Mouse (Mus musculus) midbrain, embryonic 10.5 days (tissue): ENCODE data around the gene Mcts2. TPM values are rescaled to one million over a fixed set of nuclear protein-coding genes. Genes with fewer than 3 reads are reported as not detected.

ENCODE experiments used
- DNase-seq: peaks from one replicate; pipeline ENCODE4 v3.0.0-alpha.2; 2017; ENCODE audit warnings: low spot score
- H3K27ac ChIP-seq: fragments of 300-500 bp; sonication (generic); replicated peaks from 2 replicates; pipeline ENCODE4 v1.5.1; 2016; ENCODE audit warnings: mild to moderate bottlenecking
- H3K27me3 ChIP-seq: fragments of 300-500 bp; sonication (generic); 2 replicates; pipeline ENCODE4 v1.6.1; 2016; ENCODE audit warnings: low read depth, mild to moderate bottlenecking; ENCODE audit not compliant: poor library complexity, severe bottlenecking
- H3K36me3 ChIP-seq: fragments of 300-500 bp; sonication (generic); 2 replicates; pipeline ENCODE4 v1.6.1; 2016; ENCODE audit warnings: mild to moderate bottlenecking, moderate library complexity
- H3K4me1 ChIP-seq: fragments of 300-500 bp; sonication (generic); 2 replicates; pipeline ENCODE4 v1.6.1; 2016
- H3K4me3 ChIP-seq: fragments of 300-500 bp; sonication (generic); 2 replicates; pipeline ENCODE4 v1.5.1; 2016; ENCODE audit warnings: mild to moderate bottlenecking, moderate library complexity
- H3K9me3 ChIP-seq: fragments of 300-500 bp; sonication (generic); replicated peaks from 2 replicates; pipeline ENCODE4 v1.6.1; 2016; ENCODE audit warnings: mild to moderate bottlenecking
- WGBS: fragments of 180-500 bp; shearing (Covaris S2); methylation state at CpG from one replicate; pipeline ENCODE4 v1.1.7; 2016; 5-methylcytosine and 5-hydroxymethylcytosine counted together
- polyA plus RNA-seq: library from polyadenylated mRNA; unstranded; fragments of >200 nt; fragmentation: Nextera tagmentation; extraction: Ambion mirVana; gene quantifications from 2 replicates; pipeline ENCODE4 v1.2.1, GENCODE M21; 2016

Gene Mcts2
- polyA plus RNA-seq, 1 experiment from 2014 or later: 42.9 TPM

- Histone ChIP-seq H3K36me3 (no peaks in the 10 kb centered on the region), H3K4me1 (peaks cover 72% of the 10 kb centered on the region), H3K9me3 (no peaks in the 10 kb centered on the region), H3K27ac (peak overlapping the region; percentile 75), H3K27me3 (peaks cover 12% of the 10 kb centered on the region), H3K4me3 (no peak overlapping the region)
- DNase-seq: peak; percentile 57
- 67% methylated on average over 7 of the region's 7 CpGs for WGBS
Measured at GRCm38 (mm10) chr2:152729636-152730020, 42.8 kb downstream of the Mcts2 start.

GRCm38 (mm10) chr2:152733201-152733600 is 46.4 kb downstream of the Mcts2 start:
- DNase-seq: no peak
- H3K4me3 ChIP-seq: no peak overlapping the region
- 88% methylated on average over 2 of the region's 2 CpGs for WGBS
- peaks cover 12% of the 10 kb centered on the region; the same call in 1 of the 2 replicates for H3K27me3 ChIP-seq
- H3K27ac ChIP-seq: 0 out of 2 replicates have a peak overlapping the region, but pooled peaks have one; percentile 23
- 0 out of 2 replicates have a peak, but pooled peaks cover 4% of the 10 kb centered on the region for H3K36me3 ChIP-seq
- H3K4me1 ChIP-seq: peaks cover 85% of the 10 kb centered on the region
- no peaks in the 10 kb centered on the region for H3K9me3 ChIP-seq

DNA sequence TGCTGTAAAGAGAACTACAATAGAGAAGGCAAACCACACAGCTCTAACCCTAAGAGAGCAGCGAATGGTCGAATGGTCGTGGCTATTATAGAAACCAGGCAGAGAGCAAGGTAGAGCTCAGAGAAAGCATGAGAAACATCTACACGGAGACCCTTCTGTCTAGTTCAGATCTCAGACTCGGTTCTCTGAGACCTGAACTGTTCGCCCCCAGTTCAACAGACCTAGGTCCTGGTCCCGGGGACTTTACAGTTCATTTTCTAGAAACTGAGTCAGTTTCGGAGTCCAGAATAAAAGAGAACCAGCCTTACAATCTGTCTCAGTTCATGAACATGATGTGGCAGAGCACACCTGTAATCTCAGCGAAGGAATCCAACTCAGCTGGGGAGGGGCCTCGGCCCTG is 47.7 kb downstream of the Mcts2 start:
- H3K4me3 ChIP-seq: peak overlapping the region; percentile 64
- DNase-seq: no peak
- H3K27ac ChIP-seq: peak overlapping the region; percentile 90
- peaks cover 90% of the 10 kb centered on the region for H3K4me1 ChIP-seq
- WGBS: 16% methylated on average over 10 of the region's 10 CpGs
- H3K9me3 ChIP-seq: no peaks in the 10 kb centered on the region
- H3K36me3 ChIP-seq: 0 out of 2 replicates have a peak, but pooled peaks cover 4% of the 10 kb centered on the region
- H3K27me3 ChIP-seq: peaks cover 12% of the 10 kb centered on the region; the same call in 1 of the 2 replicates

- H3K4me1 ChIP-seq: peaks cover 90% of the 10 kb centered on the region
- WGBS: under 1% methylated on average over 28 of the region's 28 CpGs
- peak; percentile 97 for DNase-seq
- peak overlapping the region; percentile 90 for H3K27ac ChIP-seq
- H3K27me3 ChIP-seq: peaks cover 12% of the 10 kb centered on the region; the same call in 1 of the 2 replicates
- peak overlapping the region; percentile 64 for H3K4me3 ChIP-seq
- 0 out of 2 replicates have a peak, but pooled peaks cover 4% of the 10 kb centered on the region for H3K36me3 ChIP-seq
- H3K9me3 ChIP-seq: no peaks in the 10 kb centered on the region
Measured at GRCm38 (mm10) chr2:152734984-152735383, 48.1 kb downstream of the Mcts2 start.

DNA sequence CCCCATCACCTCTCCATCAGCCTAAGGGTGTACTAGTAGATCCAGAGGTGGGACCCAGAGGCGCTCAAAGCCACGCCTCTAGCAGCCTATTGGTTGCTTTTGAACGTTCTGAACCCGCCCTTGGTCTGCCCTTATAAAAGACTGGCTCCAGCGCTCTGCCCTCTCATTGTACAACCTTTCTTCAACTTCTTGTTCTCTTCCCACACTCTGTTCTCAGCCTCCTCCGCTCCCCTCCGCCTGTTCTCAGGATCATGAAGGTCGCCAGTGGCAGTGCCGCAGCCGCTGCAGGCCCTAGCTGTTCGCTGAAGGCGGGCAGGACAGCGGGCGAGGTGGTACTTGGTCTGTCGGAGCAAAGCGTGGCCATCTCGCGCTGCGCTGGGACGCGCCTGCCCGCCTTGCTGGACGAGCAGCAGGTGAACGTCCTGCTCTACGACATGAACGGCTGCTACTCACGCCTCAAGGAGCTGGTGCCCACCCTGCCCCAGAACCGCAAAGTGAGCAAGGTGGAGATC is 49.3 kb downstream of the Mcts2 start, which contains the start of gene Id1:
Gene Id1, plus strand, starts transcription at position 162 of the 512 bp plus-strand sequence.
- DNase-seq: peak; percentile 92
- no peaks in the 10 kb centered on the region for H3K9me3 ChIP-seq
- H3K36me3 ChIP-seq: 0 out of 2 replicates have a peak, but pooled peaks cover 4% of the 10 kb centered on the region
- under 1% methylated on average over 28 of the region's 28 CpGs for WGBS
- peaks cover 92% of the 10 kb centered on the region for H3K4me1 ChIP-seq
- H3K27ac ChIP-seq: peak within 1 kb of the TSS; percentile 90
- peaks cover 12% of the 10 kb centered on the region; the same call in 1 of the 2 replicates for H3K27me3 ChIP-seq
- peak within 1 kb of the TSS; percentile 64 for H3K4me3 ChIP-seq

DNA sequence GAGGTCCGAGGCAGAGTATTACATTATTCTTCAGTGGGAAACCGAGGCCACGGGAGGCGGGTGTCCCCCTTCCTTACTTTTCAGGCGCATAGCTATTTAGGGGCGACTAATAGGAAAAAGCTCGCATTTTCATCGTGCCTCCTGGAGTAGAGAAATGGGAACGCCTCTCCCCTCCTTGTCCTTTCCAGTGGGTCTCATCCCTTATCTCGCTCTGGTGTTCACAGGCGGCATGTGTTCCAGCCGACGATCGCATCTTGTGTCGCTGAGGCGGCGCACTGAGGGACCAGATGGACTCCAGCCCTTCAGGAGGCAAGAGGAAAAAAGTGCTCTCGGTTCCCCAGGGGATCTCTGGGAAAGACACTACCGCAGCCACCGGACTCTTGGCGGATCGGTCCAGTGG is 49.9 kb downstream of the Mcts2 start:
- DNase-seq: peak; percentile 54
- no peaks in the 10 kb centered on the region for H3K9me3 ChIP-seq
- WGBS: 0% methylated on average over 22 of the region's 22 CpGs
- peak overlapping the region; percentile 90 for H3K27ac ChIP-seq
- peaks cover 96% of the 10 kb centered on the region for H3K4me1 ChIP-seq
- 0 out of 2 replicates have a peak, but pooled peaks cover 4% of the 10 kb centered on the region for H3K36me3 ChIP-seq
- peak overlapping the region; percentile 64 for H3K4me3 ChIP-seq
- peaks cover 12% of the 10 kb centered on the region; the same call in 1 of the 2 replicates for H3K27me3 ChIP-seq

Other genes starting within 250 kb of the Mcts2 start
- not detected in 2 replicates for gene Defb23, start 222.4 kb upstream of the Mcts2 start, polyA plus RNA-seq
- not detected in 2 replicates for gene Defb20, start 210.0 kb upstream of the Mcts2 start, polyA plus RNA-seq
- gene Defb22, start 196.9 kb upstream of the Mcts2 start, polyA plus RNA-seq: not detected in 2 replicates
- gene Defb26, start 175.3 kb upstream of the Mcts2 start, polyA plus RNA-seq: not detected in 2 replicates
- not detected in 2 replicates for gene Defb28, start 168.8 kb upstream of the Mcts2 start, polyA plus RNA-seq
- gene Defb29, start 146.9 kb upstream of the Mcts2 start, polyA plus RNA-seq: not detected in 2 replicates
- gene Gm17416, start 117.7 kb upstream of the Mcts2 start, polyA plus RNA-seq: not detected in 2 replicates
- gene Defb21, start 114.3 kb upstream of the Mcts2 start, polyA plus RNA-seq: not detected in 2 replicates
- gene Defb19, start 106.7 kb upstream of the Mcts2 start, polyA plus RNA-seq: not detected in 2 replicates
- not detected in 2 replicates for gene Defb45, start 87.6 kb upstream of the Mcts2 start, polyA plus RNA-seq
- not detected in 2 replicates for gene Defb36, start 82.7 kb upstream of the Mcts2 start, polyA plus RNA-seq
- gene Defb25, start 64.0 kb upstream of the Mcts2 start, polyA plus RNA-seq: not detected in 2 replicates
- gene Rem1, start 60.1 kb upstream of the Mcts2 start, polyA plus RNA-seq: 0.26 and 0.33 TPM in 2 replicates
- gene H13, start 17.6 kb upstream of the Mcts2 start, polyA plus RNA-seq: 99.2 and 117 TPM in 2 replicates
- 70.2 and 86.2 TPM in 2 replicates for gene Id1, start 49.2 kb downstream of the Mcts2 start, polyA plus RNA-seq
- gene Cox4i2, start 67.1 kb downstream of the Mcts2 start, polyA plus RNA-seq: 4.2 and 4.6 TPM in 2 replicates
- gene Bcl2l1, start 144.7 kb downstream of the Mcts2 start, polyA plus RNA-seq: 107 and 128 TPM in 2 replicates
- gene Tpx2, start 160.9 kb downstream of the Mcts2 start, polyA plus RNA-seq: 153 TPM in 2 replicates
- gene Mylk2, start 224.3 kb downstream of the Mcts2 start, polyA plus RNA-seq: 0.06 and 0.07 TPM in 2 replicates
- gene Foxs1, start 246.2 kb downstream of the Mcts2 start, polyA plus RNA-seq: 0.58 and 1.5 TPM in 2 replicates